Mouse (Mus musculus) left cerebral cortex, postnatal 4 days (tissue): ENCODE measurements at regions not wholly inside any gene's neighbourhood (a gene's known extent, or its start where the extent isn't known, plus 50 kb on each side); places are given as distances from the start of the nearest gene placed in this dataset.

ENCODE experiments used
- DNase-seq: peaks from one replicate; pipeline ENCODE4 v3.0.0-alpha.2; 2022
- intact Hi-C: fragments of 180-260 bp; cut with DNase I; formaldehyde crosslinking; loops from one replicate; pipeline ENCODE4 v1.15.1; 2025

DNA sequence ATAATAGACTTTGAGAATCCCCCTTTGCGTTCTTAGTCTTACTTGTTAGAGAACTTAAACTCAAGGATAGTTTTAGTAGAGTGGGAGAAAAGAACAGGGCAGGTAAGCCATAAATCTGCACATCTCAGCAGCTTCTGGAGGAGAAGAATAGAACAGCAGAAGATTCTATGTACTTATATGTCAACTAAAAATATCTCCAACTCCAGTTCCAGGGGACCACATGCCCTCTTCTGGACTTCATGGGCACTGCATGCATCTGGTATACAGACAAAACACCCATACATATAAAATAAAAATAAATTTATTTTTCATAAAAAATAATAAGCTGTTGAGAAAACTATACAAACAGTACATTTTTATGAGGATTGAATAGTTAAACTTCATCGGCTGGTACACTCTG, 196.4 kb downstream of the Mettl4 start:
- intact Hi-C loops: no loop called here

DNA sequence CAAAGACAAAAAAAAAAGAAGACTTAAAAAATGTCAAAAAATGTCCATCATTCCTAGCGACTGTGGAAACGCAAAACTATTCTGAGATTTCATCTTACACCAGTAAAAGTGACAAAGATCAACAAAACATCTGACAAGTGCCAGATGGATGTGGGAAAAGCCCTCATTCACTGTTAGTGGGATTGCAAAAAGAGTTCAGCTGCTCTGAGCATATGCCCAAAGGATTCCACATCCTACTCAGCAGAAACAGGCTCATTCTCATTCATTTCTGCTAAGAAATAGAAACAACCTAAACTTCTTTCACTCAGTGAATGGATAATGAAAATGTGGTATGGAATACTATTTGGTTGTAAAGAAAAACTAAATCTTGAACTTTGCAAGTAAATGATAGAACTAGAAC, 221.1 kb downstream of the Mettl4 start:
- no peak for DNase-seq
- intact Hi-C loops: no loop called here

More for the DNA sequence above, 196.4 kb downstream of the Mettl4 start:
- peak; percentile 20 for DNase-seq
